Mouse (Mus musculus): Measurements from ENCODE around the gene Lrba. TPM values are rescaled to one million over a fixed set of nuclear protein-coding genes. Genes with fewer than 3 reads are reported as not detected.

The Lrba gene
- total RNA-seq, 2 experiments from 2014 or later, result 12.8 to 16.4 TPM

DNA sequence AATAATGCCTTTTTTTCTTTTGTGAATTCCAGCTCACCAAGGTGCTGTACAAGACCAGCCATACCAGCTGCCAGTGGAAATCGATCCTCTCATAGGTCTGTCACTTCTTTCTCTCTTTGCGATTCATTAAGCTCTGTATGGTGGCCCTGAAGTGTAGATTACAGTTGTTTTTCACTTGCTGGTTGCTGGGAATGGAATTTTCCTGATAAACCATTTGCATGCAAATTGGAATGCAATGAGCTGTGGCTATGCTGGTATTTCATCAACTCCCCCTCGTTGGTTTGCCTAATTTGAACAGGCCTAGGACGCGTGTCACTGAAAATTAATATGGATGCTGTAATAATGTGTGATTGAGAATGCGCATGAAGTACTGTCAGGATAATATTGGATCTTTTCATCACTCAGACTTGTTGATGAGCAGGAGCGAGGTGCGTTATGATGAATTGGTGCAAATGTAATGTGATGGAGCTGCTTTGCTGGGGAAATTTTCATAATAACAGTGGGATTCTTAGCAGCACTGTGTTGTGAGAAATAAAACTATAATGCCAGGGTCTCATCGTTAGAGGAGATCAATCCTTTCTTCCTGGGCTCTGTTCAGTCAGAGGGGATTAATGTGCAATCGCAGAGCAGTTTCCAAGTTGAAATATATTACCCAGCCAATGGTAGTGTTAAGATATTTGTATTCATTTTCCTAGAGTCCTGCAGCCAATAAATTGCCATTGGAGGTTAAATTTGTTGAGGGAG is 521.5 kb downstream of the Lrba start:
- ATAC-seq (replicated peaks; ENCODE audit: poor library complexity), result no peak

DNA sequence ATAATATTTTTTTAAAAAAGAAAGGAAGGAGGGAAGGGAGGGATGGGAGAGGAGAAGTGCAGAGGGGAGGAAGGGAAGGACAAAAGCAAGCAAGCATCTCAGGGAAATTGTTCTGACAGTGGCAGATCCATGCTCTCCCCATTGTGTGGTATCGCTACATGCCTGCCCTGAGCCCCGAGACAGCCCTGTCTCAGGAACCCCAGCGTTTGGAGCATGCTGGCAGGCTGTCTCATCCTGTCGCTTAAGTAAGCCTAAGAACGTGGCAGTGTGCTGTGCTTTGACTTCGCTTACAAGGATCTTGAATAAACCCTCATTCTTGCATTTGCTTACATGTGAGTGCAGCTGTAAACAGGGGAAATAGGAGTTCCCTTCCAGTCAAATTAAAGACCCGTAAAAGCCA is 526.2 kb downstream of the Lrba start:
- no peak for ATAC-seq (replicated peaks; ENCODE audit: poor library complexity)

DNA sequence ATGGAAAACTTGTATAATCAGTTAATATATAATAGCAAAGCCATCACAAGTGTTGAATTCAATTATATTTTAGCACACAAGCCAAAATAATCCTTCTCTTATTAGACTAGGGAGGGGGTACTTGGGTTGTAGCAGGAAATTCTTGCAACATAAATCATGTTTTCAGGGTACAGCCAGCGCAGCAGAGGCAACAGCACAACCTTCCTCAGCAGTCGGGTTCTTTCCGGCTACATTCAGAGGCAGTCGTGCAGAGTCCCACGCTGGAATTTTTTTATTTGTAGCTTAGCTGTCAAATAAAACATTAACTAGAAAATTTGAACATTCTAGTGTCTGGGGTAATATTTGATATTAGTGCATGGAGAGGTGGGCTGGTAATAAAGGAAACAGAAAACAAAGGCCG is 529.7 kb downstream of the Lrba start:
- ATAC-seq (replicated peaks; ENCODE audit: poor library complexity), result peak; percentile 37; the same call in 1 of the 2 replicates

GRCm38 (mm10) chr3:86754595-86755557 is 530.4 kb downstream of the Lrba start:
- no peak for ATAC-seq (replicated peaks; ENCODE audit: poor library complexity)

- ATAC-seq (replicated peaks; ENCODE audit: poor library complexity), result peak; percentile 67
Observed at GRCm38 (mm10) chr3:86756548-86756947, 532.1 kb downstream of the Lrba start.

DNA sequence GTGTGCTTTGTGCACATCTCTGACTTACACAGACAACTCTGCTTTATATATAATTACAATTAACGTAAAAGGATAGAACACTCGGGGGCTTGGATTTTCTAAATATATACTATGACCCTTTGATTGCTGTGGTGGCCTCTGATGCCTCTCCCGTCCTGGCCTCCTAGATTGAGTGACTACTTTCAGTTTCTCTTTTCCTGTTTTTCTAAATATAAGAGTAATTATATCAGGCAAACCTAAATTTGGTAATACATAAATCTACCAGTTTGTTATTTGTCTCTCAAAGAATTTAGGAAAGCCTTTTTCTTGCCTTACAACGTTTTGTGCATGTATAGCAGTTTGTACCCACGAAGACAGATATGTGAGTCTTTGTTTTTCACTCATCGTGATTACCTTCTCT is 534.2 kb downstream of the Lrba start:
- no peak; the same call in 1 of the 2 replicates for ATAC-seq (replicated peaks; ENCODE audit: poor library complexity)

- ATAC-seq (replicated peaks; ENCODE audit: poor library complexity), result no peak
Observed at GRCm38 (mm10) chr3:86759383-86759782, 534.9 kb downstream of the Lrba start.

DNA sequence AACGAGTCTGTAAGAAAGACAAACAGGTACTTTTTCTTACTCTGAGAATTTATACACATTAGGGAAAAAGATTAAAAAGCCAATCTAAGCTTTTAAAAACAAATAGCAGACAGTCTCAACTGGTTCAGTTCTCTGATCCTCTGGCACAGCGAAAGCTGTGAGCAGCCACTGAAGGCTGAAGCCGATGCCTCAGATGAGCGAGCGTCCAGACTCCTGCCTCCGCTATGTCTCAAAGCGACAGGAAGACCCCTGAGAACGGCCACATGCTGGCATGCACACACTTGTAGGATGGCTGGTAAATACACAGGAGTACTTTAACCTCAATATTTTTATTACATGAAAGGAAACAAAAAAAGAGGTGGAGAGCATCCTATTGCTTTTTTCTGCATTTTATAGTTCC is 535.4 kb downstream of the Lrba start:
- ATAC-seq (replicated peaks; ENCODE audit: poor library complexity), result no peak

DNA sequence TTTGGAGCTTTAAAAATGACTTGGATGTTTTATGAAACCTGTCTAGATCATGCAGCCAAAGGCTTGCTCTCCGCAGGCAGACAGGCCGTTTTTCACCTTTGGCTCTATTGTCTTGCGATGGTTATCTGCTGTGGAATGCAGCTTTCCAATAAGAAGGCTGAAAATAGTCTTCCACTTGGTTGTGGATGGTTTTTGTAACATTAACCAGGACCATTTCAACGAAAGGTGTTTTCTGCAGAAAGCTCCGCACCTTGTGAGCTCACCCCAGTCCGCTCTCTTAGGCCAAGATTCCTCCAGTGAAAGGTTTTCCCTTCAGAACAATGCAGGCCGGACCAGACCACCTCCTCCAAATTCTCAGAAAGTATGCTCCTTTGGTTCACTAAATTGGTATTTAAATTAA is 536.0 kb downstream of the Lrba start:
- no peak for ATAC-seq (replicated peaks; ENCODE audit: poor library complexity)

DNA sequence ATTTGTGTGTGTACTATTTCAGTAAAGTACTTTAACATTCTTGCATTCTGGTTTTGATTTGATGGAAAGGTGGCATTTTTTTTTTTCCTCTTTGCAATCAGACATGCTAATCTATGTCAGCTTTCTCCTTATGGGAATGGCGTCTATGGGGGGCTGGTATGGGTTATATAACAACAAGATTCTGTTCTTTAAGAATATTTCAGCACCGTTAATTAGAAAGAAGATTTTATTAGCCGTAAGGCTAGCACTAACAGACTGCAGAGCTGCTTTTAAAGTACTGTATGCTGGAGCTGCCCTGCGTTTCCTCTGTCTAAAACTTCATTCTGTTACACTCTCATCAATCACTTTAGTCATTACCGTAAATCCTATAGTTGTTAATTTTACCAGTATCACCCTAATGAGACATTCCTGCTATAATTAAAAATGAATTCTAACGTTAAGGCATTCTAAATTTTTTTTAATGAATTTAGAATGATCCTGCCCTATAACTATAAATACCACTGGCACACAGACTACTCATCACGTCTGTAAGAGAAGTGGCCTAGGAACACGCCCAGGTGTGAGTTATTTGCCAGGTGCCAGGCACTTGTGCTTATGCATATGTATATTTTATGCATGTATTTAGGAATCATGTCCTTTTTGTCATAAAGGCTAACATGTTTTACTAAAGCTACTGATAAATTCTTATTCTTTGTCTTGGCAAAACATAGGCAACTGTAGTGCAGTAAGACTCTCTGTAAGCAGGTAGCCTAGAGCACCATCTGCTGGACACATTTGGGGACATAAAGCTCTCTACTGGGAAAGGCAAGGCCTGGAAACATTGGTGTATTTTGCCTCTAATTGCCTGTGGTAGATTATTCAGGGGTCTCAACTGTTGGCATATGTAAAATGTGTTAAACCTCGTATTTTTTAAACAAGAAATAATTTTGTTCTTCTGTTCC is 536.9 kb downstream of the Lrba start:
- ATAC-seq (replicated peaks; ENCODE audit: poor library complexity), result peak; percentile 78

DNA sequence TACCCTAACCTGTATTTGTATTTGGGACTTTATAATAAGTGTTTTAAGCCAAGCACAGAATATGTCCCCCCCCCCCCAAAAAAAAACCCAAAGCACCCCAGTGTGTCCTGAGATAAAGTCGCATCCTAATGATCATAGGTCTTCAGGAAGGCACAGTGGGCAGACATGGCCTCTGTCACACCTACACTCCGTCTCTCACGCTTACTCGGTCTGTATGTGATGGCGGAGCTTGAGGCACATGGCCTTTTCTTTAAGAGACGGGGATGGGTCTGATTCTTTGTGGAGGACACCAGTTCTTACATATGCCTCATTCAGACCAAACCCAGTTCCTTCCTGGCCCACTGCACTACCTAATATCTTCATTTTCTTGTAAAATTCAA is 537.5 kb downstream of the Lrba start:
- ATAC-seq (replicated peaks; ENCODE audit: poor library complexity), result no peak

DNA sequence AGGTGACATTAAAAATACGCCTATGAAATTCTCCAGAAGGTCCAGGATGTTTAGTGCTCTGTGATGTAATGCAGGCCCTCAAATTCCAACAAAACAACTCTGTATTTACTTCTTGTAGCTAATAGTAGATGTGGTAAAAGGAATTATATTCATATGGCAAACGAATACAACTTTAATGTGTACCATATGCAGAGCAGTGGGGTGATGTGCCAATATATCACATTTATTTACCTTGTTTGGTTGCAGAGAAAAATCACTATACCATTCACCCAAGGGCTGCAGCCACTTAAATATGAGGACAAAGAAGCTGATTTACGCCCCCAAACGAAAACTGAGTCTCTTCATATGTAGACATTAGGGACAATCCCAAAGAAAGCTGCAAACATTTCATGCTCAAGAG is 538.0 kb downstream of the Lrba start:
- no peak for ATAC-seq (replicated peaks; ENCODE audit: poor library complexity)

DNA sequence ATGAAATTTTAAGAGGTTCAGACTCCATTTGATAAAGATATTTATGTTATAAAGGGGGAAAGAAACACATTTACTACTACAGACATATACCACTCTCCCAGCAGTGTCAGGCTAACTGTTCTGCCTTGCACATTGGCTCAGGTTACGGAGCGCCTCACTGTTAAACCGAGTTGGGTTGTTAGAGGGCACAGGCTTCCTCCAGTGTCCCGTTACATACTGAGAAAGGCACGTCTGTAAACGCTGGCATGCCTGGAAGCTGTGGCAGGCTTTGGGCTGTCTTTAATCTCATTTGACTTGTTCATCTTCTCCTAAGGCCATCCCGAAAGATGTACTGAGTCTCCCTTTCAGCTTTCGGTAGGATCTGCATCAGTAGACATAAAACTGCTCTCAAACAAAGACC is 544.1 kb downstream of the Lrba start:
- ATAC-seq (replicated peaks; ENCODE audit: poor library complexity), result no peak

DNA sequence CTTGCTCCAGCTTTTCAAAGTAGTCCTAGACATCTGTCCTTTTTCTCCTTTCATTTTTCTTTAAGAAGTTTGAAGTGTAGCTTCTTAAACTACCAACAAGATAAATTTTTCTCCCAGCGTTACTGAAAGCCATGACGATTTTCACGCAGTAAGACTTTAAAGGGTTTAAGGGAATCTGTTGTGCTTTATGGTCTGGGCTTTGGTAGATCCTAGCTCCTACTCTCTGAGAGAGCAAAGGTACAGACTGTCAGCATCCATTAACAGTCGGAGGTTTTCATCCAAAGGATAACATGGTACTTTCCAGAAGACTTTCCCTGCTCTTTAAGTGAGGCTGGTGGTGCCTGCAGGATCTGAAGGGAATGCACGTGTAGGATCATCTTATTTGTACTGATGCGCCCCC is 544.5 kb downstream of the Lrba start:
- ATAC-seq (replicated peaks; ENCODE audit: poor library complexity), result no peak

- peak; percentile 92 for ATAC-seq (replicated peaks; ENCODE audit: poor library complexity)
Observed at GRCm38 (mm10) chr3:86774566-86775443, 550.3 kb downstream of the Lrba start.

DNA sequence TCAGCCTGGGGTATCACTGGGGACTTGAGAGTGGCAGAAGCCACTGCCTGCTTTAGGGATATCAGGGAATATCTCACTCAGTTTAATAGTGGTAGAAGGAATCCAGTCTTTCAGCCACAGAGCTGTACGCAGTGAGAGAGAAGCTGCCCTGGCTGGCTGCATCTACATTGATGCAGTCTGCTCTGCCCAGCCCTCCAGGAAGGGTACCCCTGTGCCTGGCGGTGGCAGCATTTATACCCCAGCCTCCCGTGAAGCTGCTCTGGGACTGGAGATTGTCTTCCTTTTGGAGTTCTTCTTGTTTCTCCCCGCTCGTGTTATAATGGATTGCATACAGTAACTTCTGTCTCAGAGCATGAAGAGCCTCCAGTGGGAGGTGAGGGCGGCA is 551.0 kb downstream of the Lrba start:
- no peak for ATAC-seq (replicated peaks; ENCODE audit: poor library complexity)

DNA sequence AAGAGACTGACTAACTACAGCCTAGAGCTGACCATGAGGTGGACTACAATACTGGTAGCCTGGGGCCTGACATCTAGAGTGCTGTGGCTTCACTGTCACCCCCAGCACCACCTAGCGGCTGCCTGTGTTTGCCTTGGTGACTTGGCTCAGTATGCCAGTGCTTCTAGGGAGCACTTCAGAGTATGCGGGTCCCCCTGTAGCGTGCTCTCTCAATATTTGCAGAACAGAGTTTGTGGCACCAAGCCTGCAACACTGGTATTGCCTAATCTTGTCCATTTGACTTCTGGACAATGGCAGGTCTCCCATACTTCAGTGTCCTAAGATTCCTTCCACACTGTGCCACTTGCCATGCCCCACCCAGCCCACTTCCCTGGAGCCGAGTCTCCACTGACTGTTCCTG is 555.2 kb downstream of the Lrba start:
- peak; percentile 27; the same call in 1 of the 2 replicates for ATAC-seq (replicated peaks; ENCODE audit: poor library complexity)

GRCm38 (mm10) chr3:86784051-86784450 is 559.6 kb downstream of the Lrba start:
- ATAC-seq (replicated peaks; ENCODE audit: poor library complexity), result no peak

- ATAC-seq (replicated peaks; ENCODE audit: poor library complexity), result no peak
Observed at GRCm38 (mm10) chr3:86784930-86785329, 560.5 kb downstream of the Lrba start.

GRCm38 (mm10) chr3:86786280-86786679 is 561.8 kb downstream of the Lrba start:
- no peak for ATAC-seq (replicated peaks; ENCODE audit: poor library complexity)

All from megakaryocyte progenitor cell, adult 5-6 weeks (primary cell).